Mouse (Mus musculus) heart, adult 2 months (tissue): ENCODE results near the gene Lin9.

Experiments
- CTCF ChIP-seq: fragments of 200-600 bp; IDR thresholded peaks from 2 replicates; pipeline ENCODE4 v1.8.1; 2022; ENCODE audit warnings: antibody characterized with exemption, mild to moderate bottlenecking, moderate library complexity
- EP300 ChIP-seq: fragments of 200-500 bp; IDR thresholded peaks from 2 replicates; pipeline ENCODE4 v1.6.1; 2011; ENCODE audit warnings: low read depth, low read length, control low read depth; ENCODE audit not compliant: insufficient read depth
- POLR2A ChIP-seq: fragments of 200-500 bp; IDR thresholded peaks from 2 replicates; pipeline ENCODE4 v1.6.1; 2011; ENCODE audit warnings: mild to moderate bottlenecking, low read depth, low read length, control low read depth; ENCODE audit not compliant: insufficient read depth

DNA sequence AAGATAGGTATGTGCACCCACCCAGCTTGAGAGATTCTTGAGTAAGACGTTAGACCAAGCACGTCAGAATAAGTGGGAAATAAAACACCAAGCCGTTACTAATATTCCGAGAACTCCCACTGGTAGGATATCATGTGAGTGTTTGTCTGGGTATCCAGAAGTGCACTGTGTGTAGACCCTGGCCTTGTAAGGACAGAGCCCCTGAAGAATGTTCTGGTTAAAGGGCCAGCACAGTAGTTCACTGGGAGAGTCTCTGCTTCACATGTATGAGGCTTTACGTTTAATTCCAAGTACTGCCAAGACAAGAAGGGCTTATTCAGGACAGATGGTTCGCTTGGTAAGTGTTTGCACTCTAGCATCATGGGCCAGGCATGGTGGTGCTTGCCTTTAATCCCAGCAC is 78.5 kb downstream of the Lin9 start:
- TF ChIP-seq CTCF = no peak
- no peak for TF ChIP-seq POLR2A
- TF ChIP-seq EP300 = no peak
